Mouse (Mus musculus) cerebral cortex, adult 2 months (tissue): Measurements from ENCODE around the gene Zc3h12c.

Experiments
- WGBS: fragments of 180-500 bp; shearing (Covaris S2); methylation state at CpG from one replicate; pipeline ENCODE4 v1.1.7; 2018; 5-methylcytosine and 5-hydroxymethylcytosine counted together

The Zc3h12c gene

GRCm38 (mm10) chr9:52167084-52167483 lies 1.3 kb downstream of the Zc3h12c start:
- WGBS = 9% methylated on average over 3 of the region's 3 CpGs

DNA sequence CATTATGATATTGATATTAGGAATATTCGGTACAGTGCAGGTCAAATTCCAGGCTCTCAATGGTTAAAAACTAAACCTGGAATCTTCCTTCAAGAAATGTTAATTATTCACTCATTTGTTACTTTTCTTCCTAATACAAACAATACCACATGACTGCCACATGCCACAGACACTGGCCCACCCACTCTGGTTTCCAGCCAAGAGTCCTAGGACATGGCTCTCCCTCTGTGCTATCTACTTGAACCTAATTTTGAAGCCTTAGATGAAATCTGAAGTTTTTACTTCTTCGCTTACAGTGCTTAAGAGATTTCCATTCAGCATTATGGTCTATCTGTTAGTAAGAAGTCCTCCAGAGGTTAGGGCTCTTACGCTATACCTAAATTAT lies 2.7 kb downstream of the Zc3h12c start:
- 93% methylated on average over 3 of the region's 3 CpGs for WGBS

- 88% methylated on average over 13 of the region's 13 CpGs for WGBS
Measured at GRCm38 (mm10) chr9:52165076-52165705, 3.2 kb downstream of the Zc3h12c start.

- 76% methylated on average over 1 of the region's 1 CpGs for WGBS
Measured at GRCm38 (mm10) chr9:52160512-52160911, 7.9 kb downstream of the Zc3h12c start.

GRCm38 (mm10) chr9:52158561-52158960 lies 9.8 kb downstream of the Zc3h12c start:
- WGBS = 45% methylated on average over 1 of the region's 1 CpGs

DNA sequence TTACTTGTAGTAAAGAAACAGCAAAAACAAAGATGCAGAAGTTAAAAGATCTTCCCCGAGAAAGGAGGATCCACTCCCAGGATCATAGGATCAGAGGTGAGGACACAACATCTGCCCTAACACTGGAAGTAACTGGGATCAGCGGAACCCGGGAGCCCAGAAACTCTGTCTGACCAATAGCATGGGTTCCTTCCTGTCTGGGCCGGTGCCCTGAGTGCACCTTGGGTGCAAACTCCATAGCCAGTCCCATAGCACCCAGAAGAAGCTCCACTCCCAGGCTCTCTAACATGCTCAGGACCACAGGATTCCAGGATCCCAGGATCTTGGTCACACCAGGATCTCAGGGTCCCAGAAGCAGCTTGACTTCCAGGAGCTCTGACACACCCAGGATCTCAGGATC lies 13.0 kb downstream of the Zc3h12c start:
- WGBS = 84% methylated on average over 4 of the region's 4 CpGs

- WGBS = 36% methylated on average over 7 of the region's 7 CpGs
Measured at GRCm38 (mm10) chr9:52154253-52154652, 14.1 kb downstream of the Zc3h12c start.

DNA sequence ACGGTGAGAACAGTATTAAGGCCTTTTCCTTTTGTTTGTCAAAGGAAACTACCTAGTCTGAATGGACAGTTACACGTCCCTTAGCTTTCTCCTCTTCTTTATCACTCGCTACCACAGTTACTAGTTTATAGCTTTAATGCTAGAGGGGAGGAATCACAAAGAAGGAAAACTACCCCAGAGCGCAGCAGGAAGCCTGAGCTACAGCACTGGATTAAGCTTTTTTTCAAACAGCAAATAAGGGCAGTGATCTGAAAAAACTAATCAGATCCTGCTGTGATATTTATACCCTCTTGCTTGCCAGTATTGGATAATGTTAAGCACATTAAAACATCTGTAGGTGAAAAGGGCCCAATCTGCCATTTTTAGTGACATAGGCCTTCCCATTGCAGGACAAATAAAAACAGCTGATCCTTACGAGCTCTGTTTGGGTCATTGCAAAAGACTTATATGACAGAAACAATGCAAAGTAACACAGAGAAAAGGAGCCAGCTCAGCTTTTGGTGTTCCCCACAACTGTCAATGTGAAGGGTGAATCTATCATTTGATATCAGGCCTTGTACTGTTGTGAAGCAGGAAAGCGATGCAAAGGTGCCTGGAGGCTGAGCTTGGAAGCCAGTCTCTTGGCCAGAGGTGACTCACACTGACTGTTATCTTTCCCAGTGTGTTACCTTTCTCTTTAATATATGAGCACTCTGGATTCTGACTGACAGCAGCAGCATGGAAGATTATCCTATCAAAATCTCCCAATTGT lies 16.1 kb downstream of the Zc3h12c start:
- 84% methylated on average over 6 of the region's 6 CpGs for WGBS

DNA sequence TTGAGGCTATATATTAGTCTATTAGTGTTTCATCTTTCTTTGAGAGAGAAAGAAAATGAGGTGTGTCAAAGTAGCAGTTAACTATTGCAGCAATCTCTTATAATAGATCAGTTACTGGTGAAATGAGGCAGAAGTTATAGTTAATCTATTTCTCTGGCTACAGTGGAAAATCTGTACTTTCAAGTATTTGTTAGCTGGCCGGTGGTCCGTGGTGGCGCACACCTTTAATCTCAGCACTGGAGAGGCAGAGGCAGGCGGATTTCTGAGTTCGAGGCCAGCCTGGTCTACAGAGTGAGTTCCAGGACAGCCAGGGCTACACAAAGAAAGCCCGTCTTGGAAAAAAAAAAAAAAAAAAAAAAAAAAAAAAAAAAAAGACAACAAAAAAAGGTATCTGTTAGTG lies 18.6 kb downstream of the Zc3h12c start:
- whole genome bisulfite sequencing = 91% methylated on average over 5 of the region's 6 CpGs

DNA sequence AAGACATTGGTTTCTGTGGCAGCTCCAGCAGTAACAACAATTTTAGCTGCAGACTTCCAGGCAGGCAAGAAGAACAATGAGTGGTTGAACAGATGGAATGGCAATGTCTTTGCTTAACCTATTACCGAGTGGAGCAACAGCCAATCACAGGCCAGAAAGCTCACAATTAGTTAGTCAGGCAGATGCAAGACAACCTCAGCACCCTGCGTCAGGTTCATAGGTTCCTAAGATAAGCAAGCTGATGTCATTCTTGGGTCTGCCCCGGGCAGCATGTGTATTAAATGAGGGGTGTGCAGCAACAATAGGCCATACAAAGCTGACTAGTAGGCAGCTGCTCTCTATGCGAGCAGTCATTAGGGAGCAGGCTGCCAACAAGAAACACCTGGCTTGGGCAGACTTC lies 19.1 kb downstream of the Zc3h12c start:
- 38% methylated on average over 4 of the region's 4 CpGs for WGBS

- 52% methylated on average over 4 of the region's 4 CpGs for whole genome bisulfite sequencing
Measured at GRCm38 (mm10) chr9:52148831-52149230, 19.5 kb downstream of the Zc3h12c start.

DNA sequence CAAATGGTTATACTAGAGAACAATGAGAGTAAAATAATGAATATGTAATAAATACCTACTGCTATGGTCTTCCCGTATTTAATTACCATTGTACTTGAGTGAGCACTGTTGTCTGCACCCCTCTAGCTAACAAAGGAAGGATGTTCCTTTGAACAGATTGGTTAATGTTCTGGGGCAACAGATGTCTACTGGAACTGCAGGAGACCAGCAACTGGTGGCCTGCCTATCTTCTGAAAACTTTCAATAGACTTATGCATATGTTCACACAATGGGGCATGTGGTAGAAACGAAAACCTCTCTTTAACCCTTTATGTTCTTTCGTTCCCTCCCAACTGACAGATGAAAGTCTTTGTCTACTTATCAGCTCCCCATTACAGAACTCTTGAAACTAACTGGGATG lies 20.1 kb downstream of the Zc3h12c start:
- 32% methylated on average over 3 of the region's 3 CpGs for WGBS

DNA sequence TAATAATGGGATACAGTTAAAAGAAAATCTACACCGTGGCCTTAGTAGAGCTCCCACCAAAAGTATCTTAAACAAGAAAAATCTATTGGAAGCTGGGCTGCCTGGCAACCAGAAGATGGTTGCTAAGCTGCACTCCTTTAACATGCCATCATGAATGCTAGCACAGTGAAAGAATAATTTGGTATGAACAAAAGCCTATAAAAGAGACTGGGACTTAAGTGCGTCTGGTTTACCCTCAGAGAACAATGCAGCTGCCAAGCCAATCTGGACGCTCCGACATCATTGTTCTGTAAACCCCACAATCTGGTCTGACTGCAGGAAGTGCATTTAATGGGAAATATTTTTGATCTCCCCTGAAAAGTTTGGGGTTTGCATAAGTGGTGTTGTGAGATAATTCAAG lies 22.1 kb downstream of the Zc3h12c start:
- WGBS = 32% methylated on average over 4 of the region's 4 CpGs

DNA sequence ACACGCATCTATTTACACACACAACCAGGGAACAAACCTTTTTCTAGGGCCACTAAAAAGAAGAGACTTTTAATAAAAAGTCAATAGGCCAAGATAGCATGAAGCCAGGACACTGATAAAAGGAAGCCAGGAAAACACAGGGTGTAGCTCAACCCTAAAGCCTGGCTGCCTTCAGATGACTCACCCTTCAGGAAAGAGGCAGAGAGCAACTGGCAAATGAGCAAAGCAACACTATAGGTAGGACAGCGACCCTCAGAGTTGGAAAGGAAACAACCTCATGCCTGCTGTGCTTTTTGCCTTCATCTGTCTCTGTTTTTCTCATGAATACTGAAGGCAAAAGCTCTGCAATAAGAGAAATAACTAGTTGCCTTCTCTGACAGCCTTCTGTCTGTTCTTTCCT lies 35.6 kb downstream of the Zc3h12c start:
- WGBS = 70% methylated on average over 2 of the region's 2 CpGs

- WGBS = 31% methylated on average over 4 of the region's 4 CpGs
Measured at GRCm38 (mm10) chr9:52130348-52130747, 38.0 kb downstream of the Zc3h12c start.

DNA sequence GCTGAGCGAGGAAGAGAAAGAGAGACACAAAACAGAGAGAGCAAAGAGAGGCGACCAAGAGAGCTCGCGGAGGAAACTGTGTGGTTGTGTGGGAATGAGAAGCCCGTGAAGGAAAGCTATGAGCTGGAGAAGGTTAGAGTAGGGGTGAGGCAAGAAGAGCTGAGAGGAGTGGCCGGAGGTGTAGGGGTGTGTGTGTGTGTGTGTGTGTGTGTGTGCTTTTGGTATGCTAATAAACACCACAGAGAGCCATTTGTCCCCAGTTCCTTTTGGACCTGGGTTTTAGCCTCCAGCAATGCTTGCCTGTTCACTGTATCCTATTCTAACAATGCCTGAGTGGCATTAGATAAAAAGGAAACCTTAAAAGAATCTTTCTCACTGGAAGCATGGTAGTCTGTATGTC lies 43.1 kb downstream of the Zc3h12c start:
- 84% methylated on average over 6 of the region's 6 CpGs for WGBS

DNA sequence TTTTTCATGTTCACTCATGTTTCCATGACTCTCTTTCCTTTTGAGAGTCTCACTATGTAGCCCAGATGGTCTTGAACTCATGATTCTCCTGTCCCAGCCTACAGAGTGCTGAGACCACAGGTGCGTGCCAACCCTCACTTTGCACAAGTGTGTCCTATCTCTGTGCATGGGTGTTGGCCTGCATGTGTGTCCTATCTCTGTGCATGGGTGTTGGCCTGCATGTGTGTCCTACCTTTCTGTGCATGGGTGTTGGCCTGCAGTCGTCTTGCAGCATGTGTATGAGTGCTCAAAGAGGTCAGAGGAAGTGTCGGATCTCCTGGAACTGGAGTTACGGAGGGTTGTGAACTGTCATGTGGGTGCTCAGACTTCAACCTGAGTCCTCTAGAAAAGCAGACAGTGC lies 49.2 kb downstream of the Zc3h12c start:
- 96% methylated on average over 4 of the region's 4 CpGs for WGBS

DNA sequence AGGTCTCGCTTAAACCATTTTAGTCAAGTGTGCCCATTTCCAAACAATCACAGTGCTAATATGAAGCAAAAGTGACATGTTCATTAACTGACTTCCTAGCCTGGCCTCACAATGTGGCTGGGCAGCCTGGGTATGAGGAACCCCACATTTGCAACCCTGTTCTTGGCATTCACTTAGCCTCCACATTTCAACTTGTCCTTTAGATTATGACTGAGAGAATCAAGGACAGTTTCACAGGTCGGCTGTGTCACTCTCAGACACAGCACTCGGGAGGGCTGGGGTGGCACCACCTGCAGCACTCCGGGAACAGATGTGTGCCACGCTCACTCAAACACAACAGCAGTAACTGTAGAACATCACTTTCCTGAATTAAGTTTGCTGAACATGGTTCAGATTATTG lies 55.3 kb downstream of the Zc3h12c start:
- 92% methylated on average over 5 of the region's 5 CpGs for WGBS

- 83% methylated on average over 3 of the region's 3 CpGs for WGBS
Measured at GRCm38 (mm10) chr9:52110738-52111137, 57.6 kb downstream of the Zc3h12c start.

DNA sequence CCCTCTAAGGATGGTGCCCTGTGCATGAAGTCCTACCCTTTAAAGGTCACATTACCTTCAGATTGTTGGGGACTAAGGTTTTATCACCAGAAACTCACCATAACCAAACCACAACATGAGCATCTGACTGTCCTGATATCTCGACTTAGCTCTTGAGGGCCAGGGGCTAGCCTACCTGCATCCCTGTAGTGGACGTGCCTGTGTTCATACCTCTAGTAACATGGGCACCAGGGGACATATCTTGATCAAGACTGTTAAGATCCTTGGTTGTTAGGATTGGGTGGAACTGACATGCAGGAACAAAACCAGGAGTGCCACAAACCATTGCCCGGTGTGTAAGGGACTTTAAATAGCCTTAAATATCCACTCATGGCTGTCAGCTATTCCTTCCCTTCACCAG lies 61.2 kb downstream of the Zc3h12c start:
- WGBS = 96% methylated on average over 3 of the region's 3 CpGs

GRCm38 (mm10) chr9:52105423-52105822 lies 62.9 kb downstream of the Zc3h12c start:
- WGBS = 67% methylated on average over 6 of the region's 6 CpGs

- 84% methylated on average over 8 of the region's 8 CpGs for WGBS
Measured at GRCm38 (mm10) chr9:52104225-52104615, 64.2 kb downstream of the Zc3h12c start.

DNA sequence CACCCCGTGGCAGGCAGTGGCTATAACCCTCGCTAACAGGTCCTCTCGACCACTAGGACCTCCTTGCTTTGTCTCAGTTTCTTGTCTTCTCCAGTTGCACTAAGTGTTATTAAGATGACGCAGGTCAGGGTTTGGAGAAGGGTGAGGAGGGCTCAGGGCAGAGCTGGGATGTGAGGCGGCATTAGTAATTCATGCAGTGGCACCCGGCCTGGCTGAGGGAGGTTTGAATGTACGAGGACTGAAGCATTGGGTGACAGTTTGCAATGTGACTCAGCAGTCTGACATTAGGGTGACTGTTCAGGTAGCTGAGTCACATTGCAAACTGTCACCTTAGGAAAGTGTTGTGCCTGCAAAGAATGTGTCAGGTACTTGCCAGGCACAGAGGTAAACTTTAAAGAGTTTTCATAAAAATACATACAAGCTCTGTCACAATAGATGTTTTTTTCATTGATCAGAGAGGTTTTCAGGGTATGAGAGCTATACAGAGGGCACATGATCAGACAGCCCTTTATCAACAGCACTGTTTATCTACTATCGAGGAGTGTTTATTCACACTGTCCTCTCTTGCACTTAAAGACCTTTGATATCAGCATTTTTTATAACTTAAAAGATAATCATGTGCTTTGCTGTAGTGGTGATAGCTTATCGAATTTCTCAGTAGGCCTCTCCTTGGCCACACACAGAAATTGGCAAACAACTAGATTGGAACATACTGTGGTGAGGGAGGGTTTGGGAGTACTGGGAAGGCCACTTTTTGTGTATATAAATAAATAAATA lies 64.7 kb downstream of the Zc3h12c start:
- WGBS = 86% methylated on average over 9 of the region's 9 CpGs
